Mouse (Mus musculus) megakaryocyte, embryonic 14.5 days (primary cell): Measurements from ENCODE around the gene Egln2.

Source experiments
- FLI1 ChIP-seq: IDR thresholded peaks from 2 replicates; pipeline ENCODE4 v1.6.1; 2012; ENCODE audit warnings: low read length, inconsistent platforms, mixed read lengths
- GATA1 ChIP-seq: IDR thresholded peaks from 3 replicates; pipeline ENCODE4 v1.6.1; 2012; ENCODE audit warnings: mixed read lengths, low read length, inconsistent platforms, borderline replicate concordance

- TF ChIP-seq GATA1 (no peak), FLI1 (no peak)
Measured at GRCm38 (mm10) chr7:27162780-27163449, 3.7 kb downstream of the Egln2 start.
